Mouse (Mus musculus) brain, embryonic 14.5 days (tissue): Measurements from ENCODE around the gene Pced1b.

ENCODE experiments used
- CTCF ChIP-seq: fragments of 200-500 bp; IDR thresholded peaks from 2 replicates; pipeline ENCODE4 v1.5.1; 2012; ENCODE audit warnings: inconsistent platforms, mild to moderate bottlenecking, moderate library complexity, borderline replicate concordance; ENCODE audit not compliant: insufficient read depth, insufficient read length; ENCODE audit errors: extremely low read depth
- POLR2A ChIP-seq: fragments of 200-500 bp; IDR thresholded peaks from 2 replicates; pipeline ENCODE4 v1.6.1; 2012; ENCODE audit warnings: mild to moderate bottlenecking, inconsistent platforms, borderline replicate concordance; ENCODE audit not compliant: poor library complexity, insufficient read depth, insufficient read length, severe bottlenecking; ENCODE audit errors: extremely low read depth

DNA sequence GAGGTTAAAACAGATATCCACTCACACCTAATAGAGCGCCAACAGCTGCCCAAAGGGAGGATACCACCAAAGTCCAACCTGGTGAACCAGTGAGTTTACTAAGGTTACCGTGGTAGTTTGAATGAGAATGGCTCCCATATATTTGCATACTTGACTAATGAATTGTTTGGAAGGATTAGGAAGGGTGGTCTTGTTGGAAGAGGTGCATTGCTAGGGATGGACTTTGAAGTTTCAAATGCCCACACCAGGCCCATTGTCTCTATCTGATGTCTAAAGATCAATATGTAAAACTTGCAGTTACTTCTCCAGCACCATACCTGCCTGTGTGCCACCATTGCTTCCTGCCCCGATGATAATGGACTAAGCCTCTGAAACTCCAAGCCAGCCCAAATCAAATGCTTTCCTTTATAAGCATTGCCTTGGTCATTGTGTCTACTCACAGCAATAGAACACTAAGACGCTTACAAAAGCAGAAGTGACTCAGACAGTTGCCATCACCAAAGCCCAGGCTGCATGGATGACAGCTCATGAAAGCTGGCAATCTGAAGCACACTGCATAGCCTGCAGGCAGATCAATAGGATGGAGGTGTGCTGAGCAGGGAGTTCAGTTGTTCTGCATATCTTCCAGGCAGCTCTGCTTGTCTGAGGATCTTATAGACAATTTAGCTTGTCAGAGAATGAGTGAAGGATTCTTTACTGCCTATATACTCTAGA is 149.8 kb downstream of the Pced1b start:
- TF ChIP-seq CTCF = no peak
- TF ChIP-seq POLR2A = no peak
